Mouse (Mus musculus) cortical plate, adult 2 months (tissue): ENCODE measurements around the gene Ric8b. TPM values are rescaled to one million over a fixed set of nuclear protein-coding genes. Genes with fewer than 3 reads are reported as not detected.

Experiments used
- H3K27ac ChIP-seq: fragments of 200-500 bp; 2 replicates; pipeline ENCODE4 v1.5.1; 2012; ENCODE audit warnings: low read length, control low read depth, inconsistent platforms; ENCODE audit not compliant: insufficient read depth
- H3K4me1 ChIP-seq: fragments of 200-500 bp; 2 replicates; pipeline ENCODE4 v1.6.1; 2011; ENCODE audit warnings: low read length; ENCODE audit not compliant: control insufficient read depth, insufficient read depth
- H3K4me3 ChIP-seq: fragments of 200-500 bp; 2 replicates; pipeline ENCODE4 v1.5.1; 2011; ENCODE audit warnings: mild to moderate bottlenecking, low read length, control low read depth; ENCODE audit not compliant: insufficient read depth
- CTCF ChIP-seq: fragments of 200-500 bp; IDR thresholded peaks from 2 replicates; pipeline ENCODE4 v1.5.1; 2011; ENCODE audit warnings: mild to moderate bottlenecking, control low read depth, low read length; ENCODE audit not compliant: insufficient read depth; ENCODE audit errors: extremely low read depth
- POLR2A ChIP-seq: fragments of 200-500 bp; IDR thresholded peaks from 2 replicates; pipeline ENCODE4 v1.6.1; 2011; ENCODE audit warnings: mild to moderate bottlenecking, low read length, control low read depth; ENCODE audit not compliant: insufficient read depth; ENCODE audit errors: extremely low read depth
- polyA plus RNA-seq: library from polyadenylated mRNA; depleted of rRNA; stranded (reverse); fragments of >200 nt; gene quantifications from 2 replicates; pipeline ENCODE4 v1.2.3, GENCODE M21; 2012; rRNA removed

The Ric8b gene
- polyA plus RNA-seq = 35.6 and 39.7 TPM in 2 replicates

GRCm38 (mm10) chr10:84916810-84917730, at the start of gene Ric8b:
Gene Ric8b, plus strand, starts transcription at chr10:84917616.
- Histone ChIP-seq H3K4me1 (peaks cover 1% of the 10 kb centered on the region; the same call in 1 of the 2 replicates), H3K27ac (peak within 1 kb of the TSS; percentile 97), H3K4me3 (peak within 1 kb of the TSS; percentile 74)
- TF ChIP-seq POLR2A (peak; percentile 69), CTCF (no peak)

- TF ChIP-seq CTCF (no peak), POLR2A (no peak)
- Histone ChIP-seq H3K4me1 (no peaks in the 10 kb centered on the region), H3K27ac (no peak overlapping the region), H3K4me3 (no peak overlapping the region)
Observed at GRCm38 (mm10) chr10:84871285-84871684, 46.1 kb upstream of the Ric8b start.

GRCm38 (mm10) chr10:84871921-84872320, 45.5 kb upstream of the Ric8b start:
- no peak overlapping the region for H3K4me3 ChIP-seq
- TF ChIP-seq POLR2A = no peak
- TF ChIP-seq CTCF = no peak
- H3K4me1 ChIP-seq = no peaks in the 10 kb centered on the region
- no peak overlapping the region for H3K27ac ChIP-seq

GRCm38 (mm10) chr10:84879823-84880571, 37.4 kb upstream of the Ric8b start:
- H3K4me1 ChIP-seq = no peaks in the 10 kb centered on the region
- no peak overlapping the region for H3K4me3 ChIP-seq
- TF ChIP-seq POLR2A = no peak
- no peak for TF ChIP-seq CTCF
- no peak overlapping the region for H3K27ac ChIP-seq

GRCm38 (mm10) chr10:84882528-84882927, 34.9 kb upstream of the Ric8b start:
- no peak overlapping the region for H3K27ac ChIP-seq
- TF ChIP-seq CTCF (no peak), POLR2A (no peak)
- no peaks in the 10 kb centered on the region for H3K4me1 ChIP-seq
- no peak overlapping the region for H3K4me3 ChIP-seq

- Histone ChIP-seq H3K4me3 (no peak overlapping the region), H3K27ac (no peak overlapping the region), H3K4me1 (no peaks in the 10 kb centered on the region)
- no peak for TF ChIP-seq POLR2A
Observed at GRCm38 (mm10) chr10:84885341-84885884, 32.0 kb upstream of the Ric8b start.

- no peak overlapping the region for H3K4me3 ChIP-seq
- H3K27ac ChIP-seq = no peak overlapping the region
- TF ChIP-seq CTCF = no peak
- TF ChIP-seq POLR2A = no peak
- no peaks in the 10 kb centered on the region for H3K4me1 ChIP-seq
Observed at GRCm38 (mm10) chr10:84886221-84886627, 31.2 kb upstream of the Ric8b start.

GRCm38 (mm10) chr10:84886785-84887184, 30.6 kb upstream of the Ric8b start:
- H3K27ac ChIP-seq = no peak overlapping the region
- TF ChIP-seq POLR2A = no peak
- TF ChIP-seq CTCF = no peak

GRCm38 (mm10) chr10:84889096-84889846, 28.1 kb upstream of the Ric8b start:
- Histone ChIP-seq H3K4me1 (no peaks in the 10 kb centered on the region), H3K27ac (no peak overlapping the region), H3K4me3 (no peak overlapping the region)
- TF ChIP-seq CTCF = no peak
- no peak for TF ChIP-seq POLR2A

More at GRCm38 (mm10) chr10:84886785-84887184, 30.6 kb upstream of the Ric8b start:
- H3K4me3 ChIP-seq = no peak overlapping the region
- H3K4me1 ChIP-seq = no peaks in the 10 kb centered on the region
